Mouse (Mus musculus) testis, postnatal 14 days (tissue): ENCODE data around the gene Cdkal1.

ENCODE experiments used
- DNase-seq: peaks from one replicate; pipeline ENCODE4 v3.0.0; 2021; ENCODE audit warnings: low spot score

Cdkal1 gene

GRCm38 (mm10) chr13:29497286-29497685, 358.2 kb downstream of the Cdkal1 start:
- no peak for DNase-seq

- DNase-seq = no peak
These were observed 365.1 kb downstream of the Cdkal1 start for GRCm38 (mm10) chr13:29490341-29490740.

- DNase-seq = no peak
These were observed 366.0 kb downstream of the Cdkal1 start for GRCm38 (mm10) chr13:29489476-29489875.

GRCm38 (mm10) chr13:29486709-29487108, 368.8 kb downstream of the Cdkal1 start:
- no peak for DNase-seq

GRCm38 (mm10) chr13:29483950-29484349, 371.5 kb downstream of the Cdkal1 start:
- no peak for DNase-seq

GRCm38 (mm10) chr13:29482147-29482863, 373.2 kb downstream of the Cdkal1 start:
- no peak for DNase-seq

- no peak for DNase-seq
These were observed 379.1 kb downstream of the Cdkal1 start for GRCm38 (mm10) chr13:29476421-29476820.

- DNase-seq = no peak
These were observed 381.2 kb downstream of the Cdkal1 start for GRCm38 (mm10) chr13:29474301-29474700.

GRCm38 (mm10) chr13:29473779-29474178, 381.7 kb downstream of the Cdkal1 start:
- no peak for DNase-seq

- no peak for DNase-seq
These were observed 393.2 kb downstream of the Cdkal1 start for GRCm38 (mm10) chr13:29462271-29462670.

- no peak for DNase-seq
These were observed 394.7 kb downstream of the Cdkal1 start for GRCm38 (mm10) chr13:29460741-29461140.

- no peak for DNase-seq
These were observed 397.1 kb downstream of the Cdkal1 start for GRCm38 (mm10) chr13:29458385-29458784.

- DNase-seq = no peak
These were observed 418.4 kb downstream of the Cdkal1 start for GRCm38 (mm10) chr13:29437067-29437466.

- DNase-seq = no peak
These were observed 420.7 kb downstream of the Cdkal1 start for GRCm38 (mm10) chr13:29434726-29435125.

GRCm38 (mm10) chr13:29430919-29431318, 424.6 kb downstream of the Cdkal1 start:
- DNase-seq = no peak

- DNase-seq = no peak
These were observed 425.6 kb downstream of the Cdkal1 start for GRCm38 (mm10) chr13:29429877-29430276.

- no peak for DNase-seq
These were observed 426.3 kb downstream of the Cdkal1 start for GRCm38 (mm10) chr13:29429196-29429595.

GRCm38 (mm10) chr13:29416450-29417136, 438.9 kb downstream of the Cdkal1 start:
- DNase-seq = no peak

GRCm38 (mm10) chr13:29415967-29416366, 439.5 kb downstream of the Cdkal1 start:
- DNase-seq = no peak

- no peak for DNase-seq
These were observed 440.6 kb downstream of the Cdkal1 start for GRCm38 (mm10) chr13:29414878-29415277.

- DNase-seq = no peak
These were observed 441.0 kb downstream of the Cdkal1 start for GRCm38 (mm10) chr13:29414470-29414869.

GRCm38 (mm10) chr13:29411176-29411575, 444.3 kb downstream of the Cdkal1 start:
- no peak for DNase-seq

- DNase-seq = no peak
These were observed 447.9 kb downstream of the Cdkal1 start for GRCm38 (mm10) chr13:29407619-29408018.

GRCm38 (mm10) chr13:29405316-29405715, 450.2 kb downstream of the Cdkal1 start:
- no peak for DNase-seq
